Mouse (Mus musculus) limb, embryonic 14.5 days (tissue): ENCODE data around the gene Hdac4. TPM values are rescaled to one million over a fixed set of nuclear protein-coding genes. Genes with fewer than 3 reads are reported as not detected.

Source experiments
- ATAC-seq: fragments of 200-750 bp; cut with Nextera tagmentation; 2 replicates; pipeline ENCODE4 v1.8.0; 2017; ENCODE audit warnings: low read depth, moderate number of reproducible peaks, moderate TSS enrichment; ENCODE audit not compliant: low FRiP score
- DNase-seq: peaks from one replicate; pipeline ENCODE4 v3.0.0-alpha.2; 2015; ENCODE audit warnings: low spot score
- H3K27ac ChIP-seq: fragments of 300-500 bp; sonication (generic); replicated peaks from 2 replicates; pipeline ENCODE4 v1.5.1; 2014; ENCODE audit warnings: low read depth, mild to moderate bottlenecking, low read length, moderate library complexity, mixed read lengths
- H3K27me3 ChIP-seq: fragments of 300-500 bp; sonication (generic); 2 replicates; pipeline ENCODE4 v1.6.1; 2014; ENCODE audit warnings: low read length, mixed read lengths; ENCODE audit not compliant: control insufficient read depth, insufficient read depth
- H3K36me3 ChIP-seq: fragments of 300-500 bp; sonication (generic); 2 replicates; pipeline ENCODE4 v1.6.1; 2014; ENCODE audit warnings: mild to moderate bottlenecking, low read length, moderate library complexity, mixed read lengths; ENCODE audit not compliant: control insufficient read depth, insufficient read depth
- H3K4me1 ChIP-seq: fragments of 300-500 bp; sonication (generic); 2 replicates; pipeline ENCODE4 v1.6.1; 2014; ENCODE audit warnings: antibody characterized with exemption, low read length, mixed read lengths; ENCODE audit not compliant: control insufficient read depth, insufficient read depth
- H3K4me2 ChIP-seq: fragments of 300-500 bp; sonication (generic); replicated peaks from 2 replicates; pipeline ENCODE4 v1.6.1; 2014; ENCODE audit warnings: low read depth, mild to moderate bottlenecking, low read length, moderate library complexity; ENCODE audit not compliant: severe bottlenecking
- H3K4me3 ChIP-seq: fragments of 300-500 bp; sonication (generic); replicated peaks from 2 replicates; pipeline ENCODE4 v1.5.1; 2014; ENCODE audit warnings: low read length
- H3K9ac ChIP-seq: fragments of 300-500 bp; sonication (generic); 2 replicates; pipeline ENCODE4 v1.6.1; 2014; ENCODE audit warnings: mild to moderate bottlenecking, low read depth, low read length, moderate library complexity; ENCODE audit not compliant: severe bottlenecking
- H3K9me3 ChIP-seq: fragments of 300-500 bp; sonication (generic); 2 replicates; pipeline ENCODE4 v1.6.1; 2016; ENCODE audit warnings: low read length; ENCODE audit not compliant: control insufficient read depth
- POLR2A ChIP-seq: fragments of 200-500 bp; IDR thresholded peaks from 2 replicates; pipeline ENCODE4 v1.8.0; 2012; ENCODE audit warnings: inconsistent platforms, mild to moderate bottlenecking, moderate library complexity, borderline replicate concordance; ENCODE audit not compliant: insufficient read depth, insufficient read length; ENCODE audit errors: extremely low read depth
- WGBS: fragments of 180-500 bp; shearing (Covaris S2); extraction: QIAGEN DNeasy Blood & Tissue Kit; methylation state at CpG from one replicate; pipeline ENCODE4 v1.1.7; 2014; 5-methylcytosine and 5-hydroxymethylcytosine counted together
- polyA plus RNA-seq, 2 experiments: library from polyadenylated mRNA; depleted of rRNA in 1 of 2; stranded (reverse) in 1 of 2; unstranded in 1 of 2; fragments of >200 nt; fragmentation: Nextera tagmentation in 1 of 2; extraction: Ambion mirVana in 1 of 2; gene quantifications; 2 replicates each; pipeline versions ENCODE4 v1.2.1 to v1.2.3; 2012 to 2014

Gene Hdac4
- polyA plus RNA-seq, 2 experiments, result 15.2 to 25.4 TPM

- TF ChIP-seq POLR2A, result no peak
- DNase-seq (no peak), ATAC-seq (no peak)
- Histone ChIP-seq H3K4me3 (no peak overlapping the region), H3K9me3 (no peaks in the 10 kb centered on the region), H3K27me3 (no peaks in the 10 kb centered on the region), H3K9ac (no peak overlapping the region), H3K27ac (no peak overlapping the region), H3K4me1 (peaks cover 19% of the 10 kb centered on the region), H3K4me2 (no peak overlapping the region), H3K36me3 (no peaks in the 10 kb centered on the region)
- 92% methylated on average over 2 of the region's 2 CpGs for WGBS
These were observed 110.8 kb downstream of the Hdac4 start for GRCm38 (mm10) chr1:92084738-92085137.

- no peaks in the 10 kb centered on the region for H3K9me3 ChIP-seq
- H3K4me1 ChIP-seq, result peaks cover 20% of the 10 kb centered on the region
- DNase-seq (peak; percentile 27), ATAC-seq (no peak)
- WGBS, result 8% methylated on average over 3 of the region's 3 CpGs
- TF ChIP-seq POLR2A, result no peak
- no peak overlapping the region for H3K4me3 ChIP-seq
- H3K36me3 ChIP-seq, result no peaks in the 10 kb centered on the region
- H3K9ac ChIP-seq, result no peak overlapping the region
- H3K27me3 ChIP-seq, result no peaks in the 10 kb centered on the region
- no peak overlapping the region for H3K4me2 ChIP-seq
- no peak overlapping the region for H3K27ac ChIP-seq
These were observed 111.5 kb downstream of the Hdac4 start for GRCm38 (mm10) chr1:92084004-92084403.

- no peaks in the 10 kb centered on the region for H3K9me3 ChIP-seq
- TF ChIP-seq POLR2A, result no peak
- H3K4me3 ChIP-seq, result no peak overlapping the region
- DNase-seq (no peak), ATAC-seq (no peak)
- H3K4me1 ChIP-seq, result peaks cover 20% of the 10 kb centered on the region
- H3K27ac ChIP-seq, result no peak overlapping the region
- H3K4me2 ChIP-seq, result no peak overlapping the region
- no peaks in the 10 kb centered on the region for H3K36me3 ChIP-seq
- no peaks in the 10 kb centered on the region for H3K27me3 ChIP-seq
- WGBS, result 46% methylated on average over 6 of the region's 6 CpGs
- no peak overlapping the region for H3K9ac ChIP-seq
These were observed 112.5 kb downstream of the Hdac4 start for GRCm38 (mm10) chr1:92082837-92083541.

GRCm38 (mm10) chr1:92082156-92082836, 113.2 kb downstream of the Hdac4 start:
- H3K4me2 ChIP-seq, result no peak overlapping the region
- peaks cover 20% of the 10 kb centered on the region for H3K4me1 ChIP-seq
- no peak for DNase-seq
- H3K9ac ChIP-seq, result no peak overlapping the region
- no peaks in the 10 kb centered on the region for H3K36me3 ChIP-seq
- WGBS, result 87% methylated on average over 10 of the region's 10 CpGs
- H3K27me3 ChIP-seq, result no peaks in the 10 kb centered on the region
- H3K9me3 ChIP-seq, result no peaks in the 10 kb centered on the region
- no peak for ATAC-seq
- no peak overlapping the region for H3K4me3 ChIP-seq
- H3K27ac ChIP-seq, result no peak overlapping the region
- no peak for TF ChIP-seq POLR2A

- no peak for TF ChIP-seq POLR2A
- H3K4me3 ChIP-seq, result no peak overlapping the region
- DNase-seq (peak; percentile 55), ATAC-seq (no peak)
- no peaks in the 10 kb centered on the region for H3K36me3 ChIP-seq
- H3K27me3 ChIP-seq, result no peaks in the 10 kb centered on the region
- no peak overlapping the region for H3K9ac ChIP-seq
- H3K4me2 ChIP-seq, result no peak overlapping the region
- H3K27ac ChIP-seq, result no peak overlapping the region
- H3K4me1 ChIP-seq, result peaks cover 14% of the 10 kb centered on the region
- WGBS, result 66% methylated on average over 11 of the region's 11 CpGs
- H3K9me3 ChIP-seq, result no peaks in the 10 kb centered on the region
These were observed 115.4 kb downstream of the Hdac4 start for GRCm38 (mm10) chr1:92079982-92080537.
